Mouse (Mus musculus): Measurements from ENCODE around the gene Hsh2d. TPM values are rescaled to one million over a fixed set of nuclear protein-coding genes. Genes with fewer than 3 reads are reported as not detected.

Hsh2d gene
- polyA plus RNA-seq, 2 experiments from 2014 or later: 32.1 to 38.1 TPM

Other genes starting within 250 kb of the Hsh2d start
- 10 to 100 TPM; 24.5 to 27.3 TPM for gene Zfp961, start 238.6 kb upstream of the Hsh2d start, polyA plus RNA-seq (2017; shearing (Covaris generic))
- gene Cyp4f18, start 180.0 kb upstream of the Hsh2d start, polyA plus RNA-seq (2017; shearing (Covaris generic)): 1 to 10 TPM in 1 of 2 experiments, under 1 TPM in 1; 0.38 to 6.6 TPM
- under 1 TPM; 0.22 to 0.52 TPM for gene Olfr372, start 148.4 kb upstream of the Hsh2d start, polyA plus RNA-seq (2017; shearing (Covaris generic))
- gene Olfr373, start 106.5 kb upstream of the Hsh2d start, polyA plus RNA-seq (2017; shearing (Covaris generic)): under 1 TPM; 0.42 to 0.78 TPM
- gene Olfr374, start 82.6 kb upstream of the Hsh2d start, polyA plus RNA-seq (2017; shearing (Covaris generic)): under 1 TPM in 1 of 2 experiments, not detected in 1; 0.17 TPM
- gene Tpm4, start 54.7 kb upstream of the Hsh2d start, polyA plus RNA-seq (2017; shearing (Covaris generic)): 100 to 1,000 TPM; 231 to 239 TPM
- gene Rab8a, start 28.4 kb upstream of the Hsh2d start, polyA plus RNA-seq (2017; shearing (Covaris generic)): 100 to 1,000 TPM; 189 to 208 TPM
- under 1 TPM in 1 of 2 experiments, not detected in 1; 0.46 TPM for gene Cib3, start 23.2 kb downstream of the Hsh2d start, polyA plus RNA-seq (2017; shearing (Covaris generic))
- not detected for gene Gm11034, start 24.0 kb downstream of the Hsh2d start, polyA plus RNA-seq (2017; shearing (Covaris generic))
- 100 to 1,000 TPM; 102 to 130 TPM for gene Fam32a, start 30.1 kb downstream of the Hsh2d start, polyA plus RNA-seq (2017; shearing (Covaris generic))
- gene Ap1m1, start 50.4 kb downstream of the Hsh2d start, polyA plus RNA-seq (2017; shearing (Covaris generic)): 100 to 1,000 TPM; 128 to 173 TPM
- 10 to 100 TPM in 1 of 2 experiments, 1 to 10 TPM in 1; 7.1 to 12.4 TPM for gene Gm10282, start 115.6 kb downstream of the Hsh2d start, polyA plus RNA-seq (2017; shearing (Covaris generic))
- 10 to 100 TPM; 17.1 to 31.0 TPM for gene Klf2, start 129.4 kb downstream of the Hsh2d start, polyA plus RNA-seq (2017; shearing (Covaris generic))
- gene Eps15l1, start 231.8 kb downstream of the Hsh2d start, polyA plus RNA-seq (2017; shearing (Covaris generic)): 10 to 100 TPM; 55.3 to 76.0 TPM